Mouse (Mus musculus) hindlimb bud, embryonic 11.5 days (tissue): ENCODE data around the gene Limch1.

Experiments used
- DNase-seq: peaks from one replicate; pipeline ENCODE4 v3.0.0-alpha.2; 2012; ENCODE audit warnings: low read depth, low spot score; ENCODE audit errors: extremely low spot score

The Limch1 gene

GRCm38 (mm10) chr5:66917353-66918315, 172.0 kb downstream of the Limch1 start:
- DNase-seq: no peak

GRCm38 (mm10) chr5:66918316-66919305, 173.0 kb downstream of the Limch1 start:
- no peak for DNase-seq

GRCm38 (mm10) chr5:66922582-66922981, 177.0 kb downstream of the Limch1 start:
- no peak for DNase-seq

GRCm38 (mm10) chr5:66929291-66929690, 183.7 kb downstream of the Limch1 start:
- no peak for DNase-seq

- no peak for DNase-seq
Observed at GRCm38 (mm10) chr5:66933134-66933804, 187.6 kb downstream of the Limch1 start.

GRCm38 (mm10) chr5:66934585-66934984, 189.0 kb downstream of the Limch1 start:
- no peak for DNase-seq

- DNase-seq: peak; percentile 44
Observed at GRCm38 (mm10) chr5:66937376-66937775, 191.7 kb downstream of the Limch1 start.

- no peak for DNase-seq
Observed at GRCm38 (mm10) chr5:66941710-66942450, 196.3 kb downstream of the Limch1 start.

GRCm38 (mm10) chr5:66942922-66943321, 197.3 kb downstream of the Limch1 start:
- DNase-seq: no peak

- no peak for DNase-seq
Observed at GRCm38 (mm10) chr5:66943521-66943920, 197.9 kb downstream of the Limch1 start.

GRCm38 (mm10) chr5:66947958-66948357, 202.3 kb downstream of the Limch1 start:
- no peak for DNase-seq

- no peak for DNase-seq
Observed at GRCm38 (mm10) chr5:66949098-66949692, 203.6 kb downstream of the Limch1 start.

GRCm38 (mm10) chr5:66953375-66953774, 207.7 kb downstream of the Limch1 start:
- DNase-seq: no peak

- DNase-seq: no peak
Observed at GRCm38 (mm10) chr5:66953971-66954644, 208.5 kb downstream of the Limch1 start.

- DNase-seq: no peak
Observed at GRCm38 (mm10) chr5:66955245-66955644, 209.6 kb downstream of the Limch1 start.

GRCm38 (mm10) chr5:66957656-66958055, 212.0 kb downstream of the Limch1 start:
- DNase-seq: no peak

GRCm38 (mm10) chr5:66958118-66958517, 212.5 kb downstream of the Limch1 start:
- DNase-seq: no peak

- no peak for DNase-seq
Observed at GRCm38 (mm10) chr5:66959968-66960367, 214.3 kb downstream of the Limch1 start.

- no peak for DNase-seq
Observed at GRCm38 (mm10) chr5:66965442-66965841, 219.8 kb downstream of the Limch1 start.
